Mouse (Mus musculus): ENCODE data around the gene Gaa. TPM values are rescaled to one million over a fixed set of nuclear protein-coding genes. Genes with fewer than 3 reads are reported as not detected.
"Not testable (repeated sequence)": the region's sequence is repeated elsewhere in the genome, so short reads cannot be mapped to it uniquely, and the experiment has no call there.

The Gaa gene
- total RNA-seq, 2 experiments from 2014 or later = 148 to 177 TPM

GRCm38 (mm10) chr11:119259977-119260376, 7.7 kb upstream of the Gaa start:
- H3K4me3 ChIP-seq = no peak overlapping the region
- no peak for DNase-seq
- intact Hi-C loops (cut with DNase I) = no loop called here
- no peak for TF ChIP-seq CTCF (IDR thresholded peaks at IDR 0.05)
- H3K27ac ChIP-seq = no peak overlapping the region

GRCm38 (mm10) chr11:119264413-119264812, 3.3 kb upstream of the Gaa start:
- DNase-seq = no peak
- Histone ChIP-seq H3K27ac (no peak overlapping the region), H3K4me3 (no peak overlapping the region)
- TF ChIP-seq CTCF (IDR thresholded peaks at IDR 0.05) = no peak
- intact Hi-C loops (cut with DNase I) = no loop called here

GRCm38 (mm10) chr11:119265811-119266210, 1.9 kb upstream of the Gaa start:
- Histone ChIP-seq H3K4me3 (no peak overlapping the region), H3K27ac (no peak overlapping the region)
- TF ChIP-seq CTCF (IDR thresholded peaks at IDR 0.05) = no peak
- no peak for DNase-seq
- intact Hi-C loops (cut with DNase I) = no loop called here

- peak; percentile 71 for DNase-seq
- Histone ChIP-seq H3K4me3 (peak overlapping the region; percentile 79), H3K27ac (peak overlapping the region; percentile 99)
- intact Hi-C loops (cut with DNase I) = no loop called here
- TF ChIP-seq CTCF (IDR thresholded peaks at IDR 0.05) = no peak
These were observed 429 bp upstream of the Gaa start for GRCm38 (mm10) chr11:119267241-119267674.

GRCm38 (mm10) chr11:119268557-119269195, 989 bp downstream of the Gaa start:
- no peak for TF ChIP-seq CTCF (IDR thresholded peaks at IDR 0.05)
- DNase-seq = no peak
- intact Hi-C loops (cut with DNase I) = loop anchor here (2.0 kb wide), 1 partner anchor 30 kb away; no protein-coding TSS in a partner anchor
- peak overlapping the region; percentile 99 for H3K27ac ChIP-seq
- peak overlapping the region; percentile 79 for H3K4me3 ChIP-seq

GRCm38 (mm10) chr11:119272492-119272891, 4.8 kb downstream of the Gaa start:
- DNase-seq; H3K27ac ChIP-seq; intact Hi-C loops (cut with DNase I); H3K4me3 ChIP-seq: not testable (repeated sequence)
- TF ChIP-seq CTCF (IDR thresholded peaks at IDR 0.05) = peak; percentile 65

GRCm38 (mm10) chr11:119273186-119273930, 5.7 kb downstream of the Gaa start:
- intact Hi-C loops (cut with DNase I) = no loop called here
- peak; percentile 53 for TF ChIP-seq CTCF (IDR thresholded peaks at IDR 0.05)
- no peak for DNase-seq
- no peak overlapping the region for H3K4me3 ChIP-seq
- no peak overlapping the region for H3K27ac ChIP-seq

GRCm38 (mm10) chr11:119281030-119281429, 13.3 kb downstream of the Gaa start:
- TF ChIP-seq CTCF (IDR thresholded peaks at IDR 0.05) = no peak
- H3K4me3 ChIP-seq = no peak overlapping the region
- intact Hi-C loops (cut with DNase I) = no loop called here
- no peak overlapping the region for H3K27ac ChIP-seq
- DNase-seq = no peak

GRCm38 (mm10) chr11:119285791-119286527, 18.3 kb downstream of the Gaa start:
- TF ChIP-seq CTCF (IDR thresholded peaks at IDR 0.05) = no peak
- intact Hi-C loops (cut with DNase I) = no loop called here
- peak; percentile 62 for DNase-seq
- Histone ChIP-seq H3K27ac (no peak overlapping the region), H3K4me3 (no peak overlapping the region)

- no peak for DNase-seq
- Histone ChIP-seq H3K4me3 (no peak overlapping the region), H3K27ac (no peak overlapping the region)
- TF ChIP-seq CTCF (IDR thresholded peaks at IDR 0.05) = no peak
- intact Hi-C loops (cut with DNase I) = no loop called here
These were observed 19.7 kb downstream of the Gaa start for GRCm38 (mm10) chr11:119287207-119287992.

- intact Hi-C loops (cut with DNase I); H3K27ac ChIP-seq; DNase-seq; H3K4me3 ChIP-seq: not testable (repeated sequence)
These were observed 25.2 kb downstream of the Gaa start for GRCm38 (mm10) chr11:119292861-119293260.

- DNase-seq = no peak
- intact Hi-C loops (cut with DNase I) = loop anchor here (2.0 kb wide), 1 partner anchor 29 kb away; no protein-coding TSS in a partner anchor
- peak overlapping the region; percentile 16; the same call in 1 of the 2 replicates for H3K27ac ChIP-seq
- TF ChIP-seq CTCF (IDR thresholded peaks at IDR 0.05) = no peak
- H3K4me3 ChIP-seq = peak overlapping the region; percentile 88
These were observed 30.3 kb downstream of the Gaa start for GRCm38 (mm10) chr11:119297996-119298395.

All from gastrocnemius, adult 2 months (tissue).